Mouse (Mus musculus): ENCODE results near the gene Espnl.

GRCm38 (mm10) chr1:91346892-91347291 is 25.0 kb downstream of the Espnl start:
- TF ChIP-seq POLR2A (IDR thresholded peaks at IDR 0.05; ENCODE audit: insufficient read depth, low read depth, low read length) (no peak), CTCF (IDR thresholded peaks at IDR 0.05; ENCODE audit: insufficient read depth, low read depth, low read length) (peak; percentile 42)
